ENCODE assay signal across 14 mouse cellular contexts in the genomic region with DNA sequence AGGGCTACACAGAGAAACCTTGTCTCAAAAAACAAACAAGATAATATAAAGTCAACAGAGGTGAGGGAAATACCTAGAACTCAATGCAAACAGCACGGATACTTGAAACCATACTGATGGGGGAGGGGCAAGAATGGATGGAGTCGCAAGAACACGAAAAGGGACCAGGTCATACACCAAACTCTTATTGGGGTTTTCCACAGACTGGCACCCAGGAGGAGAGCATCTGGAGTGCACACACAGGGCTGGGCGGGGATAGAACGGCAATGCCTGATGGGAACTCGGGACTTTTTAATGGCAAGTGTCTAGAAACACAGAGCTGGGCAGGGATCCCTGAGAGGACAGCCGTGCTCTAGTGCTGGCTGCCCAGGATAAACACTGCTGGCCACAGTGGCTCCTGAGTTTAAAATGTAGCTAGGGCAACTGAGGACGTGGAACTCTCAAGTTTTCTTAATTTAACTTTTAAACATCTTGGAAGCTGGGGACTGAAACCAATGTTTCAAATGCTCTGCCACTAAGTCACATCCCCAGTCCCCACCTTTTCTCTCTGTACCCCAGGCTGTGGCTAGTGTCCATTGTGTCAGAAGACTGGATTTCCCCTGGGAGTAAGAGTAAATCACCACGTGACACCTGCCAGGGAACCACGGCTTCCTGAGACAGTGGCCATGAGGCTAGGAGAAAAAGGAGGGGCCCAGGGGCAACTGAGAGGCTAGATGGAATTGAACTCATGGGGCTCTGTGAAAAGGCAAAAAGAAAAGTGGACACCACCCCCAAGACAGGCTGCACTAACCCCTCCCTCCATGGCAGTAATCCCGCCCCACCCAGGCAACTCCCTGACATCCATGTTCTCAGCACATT.
DNase-seq lines count a peak whose midpoint lies in the region; ATAC-seq and TF ChIP-seq lines count a peak whose summit lies in the region.
"Had no signal": no experiment of that assay in that cellular context is flagged by ENCODE, and none has a peak within 500 bp of the region (broad histone marks: within the 10 kb centered on the region; RNA-seq: fewer than 3 reads in every experiment).

No protein-coding gene starts in this region.

- 0 out of 2 replicates have a peak, but pooled peaks have one; percentile 43 for TF ChIP-seq EP300 in heart, adult 2 months (IDR thresholded peaks at IDR 0.05; ENCODE audit: insufficient read depth, low read depth, low read length)

- H3K27ac ChIP-seq in heart, adult 2 months: peak overlapping the region; percentile 74
- 0 out of 2 replicates have a peak overlapping the region, but pooled peaks have one; percentile 5 for H3K27ac ChIP-seq in kidney, postnatal 0 days
- peak overlapping the region; percentile 29; the same call in 1 of the 2 replicates for H3K27ac ChIP-seq in spleen, adult 2 months (ENCODE audit: insufficient read depth, low read length)
- H3K27ac ChIP-seq in small intestine, adult 2 months (ENCODE audit: insufficient read depth, low read depth, low read length): 0 out of 2 replicates have a peak overlapping the region, but pooled peaks have one; percentile 26
- H3K27ac ChIP-seq: hindbrain, embryonic 13.5 days had no signal

- H3K4me1 ChIP-seq in heart, adult 2 months (ENCODE audit: control insufficient read depth, insufficient read depth, low read length): peaks cover 54% of the 10 kb centered on the region
- H3K4me1 ChIP-seq in kidney, postnatal 0 days (replicated peaks; ENCODE audit: insufficient read depth, low read length): peaks cover 42% of the 10 kb centered on the region
- peaks cover 10% of the 10 kb centered on the region; the same call in 1 of the 2 replicates for H3K4me1 ChIP-seq in spleen, adult 2 months (ENCODE audit: control insufficient read depth, insufficient read depth, insufficient read length)
- H3K4me1 ChIP-seq in small intestine, adult 2 months (ENCODE audit: control insufficient read depth, insufficient read depth, insufficient read length, low read length): peaks cover 26% of the 10 kb centered on the region

- no peaks in the 10 kb centered on the region for H3K9me3 ChIP-seq in kidney, postnatal 0 days (replicated peaks; ENCODE audit: low read length)
- H3K9me3 ChIP-seq: hindbrain, embryonic 13.5 days had no signal

- WGBS in heart, adult 2 months: 37% methylated on average over 11 of the region's 11 CpGs
- WGBS in kidney, postnatal 0 days: 44% methylated on average over 11 of the region's 11 CpGs
- WGBS in spleen, adult 2 months: 77% methylated on average over 11 of the region's 11 CpGs
- 44% methylated on average over 11 of the region's 11 CpGs for WGBS in small intestine, adult 2 months

- no peak for TF ChIP-seq CTCF in heart, adult 2 months (IDR thresholded peaks at IDR 0.05)
- TF ChIP-seq CTCF in kidney, postnatal 0 days (IDR thresholded peaks at IDR 0.05; ENCODE audit: low read depth): no peak
- no peak for TF ChIP-seq CTCF in spleen, adult 2 months (IDR thresholded peaks at IDR 0.05; ENCODE audit: extremely low read depth, insufficient read depth, insufficient read length, insufficient replicate concordance)
- TF ChIP-seq CTCF in small intestine, adult 2 months (IDR thresholded peaks at IDR 0.05; ENCODE audit: extremely low read depth, insufficient read length, insufficient replicate concordance, low read depth, low read length): no peak

- TF ChIP-seq POLR2A in heart, adult 2 months (IDR thresholded peaks at IDR 0.05; ENCODE audit: insufficient read depth, low read depth, low read length): no peak
- TF ChIP-seq POLR2A in spleen, adult 2 months (IDR thresholded peaks at IDR 0.05; ENCODE audit: low read depth, low read length): no peak
- no peak for TF ChIP-seq POLR2A in small intestine, adult 2 months (IDR thresholded peaks at IDR 0.05; ENCODE audit: low read depth, low read length)

- peaks cover 10% of the 10 kb centered on the region for H3K79me2 ChIP-seq in heart, adult 2 months (replicated peaks; ENCODE audit: control insufficient read depth, insufficient read depth, low read length)

- no peaks in the 10 kb centered on the region for H3K27me3 ChIP-seq in heart, adult 2 months (ENCODE audit: control insufficient read depth, insufficient read depth, low read length)
- H3K27me3 ChIP-seq in kidney, postnatal 0 days (ENCODE audit: insufficient read depth, low read length): no peaks in the 10 kb centered on the region
- H3K27me3 ChIP-seq in spleen, adult 2 months (ENCODE audit: control insufficient read depth, insufficient read depth, low read length): no peaks in the 10 kb centered on the region
- H3K27me3 ChIP-seq in small intestine, adult 2 months (ENCODE audit: control insufficient read depth, insufficient read depth, low read length): no peaks in the 10 kb centered on the region
- H3K27me3 ChIP-seq: hindbrain, embryonic 13.5 days had no signal

- peak in 1 of 2 experiments; percentile 50 for DNase-seq in heart, adult 2 months
- DNase-seq in heart, postnatal 4 days: no peak
- no peak for DNase-seq in kidney, postnatal 0 days (ENCODE audit: low spot score)
- DNase-seq in kidney, postnatal 4 days: no peak
- DNase-seq in spleen, adult 2 months (ENCODE audit: low read depth in 1 of 2, low spot score in 2 of 2): no peak
- DNase-seq in spleen, postnatal 4 days (ENCODE audit: low spot score in 2 of 2): no peak
- DNase-seq in right cerebral cortex, postnatal 10 days (ENCODE audit: low spot score in 2 of 2): no peak
- DNase-seq: adrenal gland, adult 8-10 months; gastrocnemius, postnatal 14 days; kidney, adult 9 months had no signal

- H3K4me2 ChIP-seq in kidney, postnatal 0 days (ENCODE audit: low read length): no peak overlapping the region
- H3K4me2 ChIP-seq: hindbrain, embryonic 13.5 days; midbrain, embryonic 11.5 days had no signal

- intact Hi-C loops in heart, adult 2 months (cut with DNase I): no loop called here

- H3K9ac ChIP-seq in heart, adult 2 months (ENCODE audit: low read depth, low read length): no peak overlapping the region
- no peak overlapping the region for H3K9ac ChIP-seq in kidney, postnatal 0 days (ENCODE audit: low read depth, low read length)
- H3K9ac ChIP-seq: hindbrain, embryonic 13.5 days had no signal

- ATAC-seq in kidney, postnatal 0 days (replicated peaks; ENCODE audit: low FRiP score, low read depth): no peak
- ATAC-seq: CD4-positive, CD25-positive, alpha-beta regulatory T cell, adult 4 months had no signal

- H3K4me3 ChIP-seq in heart, adult 2 months: no peak overlapping the region
- no peak overlapping the region for H3K4me3 ChIP-seq in kidney, postnatal 0 days (replicated peaks; ENCODE audit: low read depth, low read length)
- H3K4me3 ChIP-seq in spleen, adult 2 months (ENCODE audit: extremely low read depth, insufficient read depth, insufficient read length): no peak overlapping the region
- H3K4me3 ChIP-seq in small intestine, adult 2 months (ENCODE audit: low read depth, low read length): no peak overlapping the region
- H3K4me3 ChIP-seq: hindbrain, embryonic 13.5 days had no signal

- peaks cover 12% of the 10 kb centered on the region; the same call in 1 of the 2 replicates for H3K36me3 ChIP-seq in heart, adult 2 months (ENCODE audit: control insufficient read depth, insufficient read depth, low read length)
- H3K36me3 ChIP-seq in kidney, postnatal 0 days (ENCODE audit: insufficient read depth, low read length): 0 out of 2 replicates have a peak, but pooled peaks cover 12% of the 10 kb centered on the region
- peaks cover 8% of the 10 kb centered on the region for H3K36me3 ChIP-seq in spleen, adult 2 months (ENCODE audit: control insufficient read depth, insufficient read depth, low read length)
- H3K36me3 ChIP-seq in small intestine, adult 2 months (ENCODE audit: control insufficient read depth, insufficient read depth, low read length): peaks cover 10% of the 10 kb centered on the region

Comparison
In these comparisons a context has a peak if more than half of its experiments do, and no peak if none do; other contexts are left out.
1. H3K27ac ChIP-seq: peak in every context shown above with its lines; median percentile 74 in heart, adult 2 months; 29 in spleen, adult 2 months; 26 in small intestine, adult 2 months; 5 in kidney, postnatal 0 days.